Mouse (Mus musculus) bone marrow, adult 2 months (tissue): ENCODE results near the gene Alad. TPM values are rescaled to one million over a fixed set of nuclear protein-coding genes. Genes with fewer than 3 reads are reported as not detected.

Experiments used
- H3K27ac ChIP-seq: fragments of 200-500 bp; 2 replicates; pipeline ENCODE4 v1.5.1; 2012; ENCODE audit warnings: low read depth, mild to moderate bottlenecking, control low read depth, inconsistent platforms, low read length; ENCODE audit not compliant: control insufficient read depth, poor library complexity, insufficient read depth
- H3K4me1 ChIP-seq: fragments of 200-500 bp; 2 replicates; pipeline ENCODE4 v1.6.1; 2011; ENCODE audit warnings: low read length; ENCODE audit not compliant: control insufficient read depth, insufficient read depth
- H3K4me3 ChIP-seq: fragments of 200-500 bp; replicated peaks from 2 replicates; pipeline ENCODE3; 2011; ENCODE audit warnings: mild to moderate bottlenecking, low read depth, low read length, control low read depth; ENCODE audit not compliant: control insufficient read depth
- CTCF ChIP-seq: fragments of 200-500 bp; IDR thresholded peaks from 2 replicates; pipeline ENCODE4 v1.5.1; 2011; ENCODE audit warnings: low read length, control low read depth; ENCODE audit not compliant: control insufficient read depth, insufficient read depth
- POLR2A ChIP-seq: fragments of 200-500 bp; IDR thresholded peaks from 2 replicates; pipeline ENCODE4 v1.6.1; 2011; ENCODE audit warnings: low read depth, mild to moderate bottlenecking, control low read depth, low read length, borderline replicate concordance; ENCODE audit not compliant: control insufficient read depth
- WGBS: fragments of 180-500 bp; shearing (Covaris S2); methylation state at CpG from one replicate; pipeline ENCODE4 v1.1.7; 2018; 5-methylcytosine and 5-hydroxymethylcytosine counted together
- polyA plus RNA-seq: library from polyadenylated mRNA; stranded (reverse); fragments of >200 nt; gene quantifications from 2 replicates; pipeline ENCODE4 v1.2.4, GENCODE M21; 2011; ENCODE audit warnings: low replicate concordance; ENCODE audit not compliant: missing spikeins, insufficient read depth, insufficient read length

Gene Alad
- 321 and 356 TPM in 2 replicates for polyA plus RNA-seq

DNA sequence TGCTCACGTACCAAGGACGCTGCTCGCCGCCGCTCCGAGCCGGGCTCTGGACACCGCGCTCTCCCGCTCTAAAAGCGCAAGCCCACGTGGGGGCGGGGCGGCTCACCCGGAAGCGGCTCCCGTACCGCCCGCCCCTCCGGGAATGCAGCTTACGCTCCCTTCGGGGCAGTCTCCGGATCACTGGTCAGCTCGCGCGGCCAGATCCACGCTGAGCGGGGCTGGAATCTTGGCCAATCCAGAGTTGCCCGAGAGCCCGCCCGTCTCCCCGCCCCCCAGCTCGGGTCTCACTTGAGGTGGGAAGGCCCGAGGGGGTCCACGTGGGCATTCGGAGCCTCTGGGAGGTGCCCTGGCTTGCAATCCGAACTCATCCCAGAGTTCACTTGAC lies at the start of gene Alad:
TSS of gene Alad (minus strand) at position 70 of the 385 bp plus-strand sequence.
- WGBS = under 1% methylated on average over 37 of the region's 37 CpGs
- no peak for TF ChIP-seq CTCF
- TF ChIP-seq POLR2A = peak; percentile 72; the same call in 1 of the 2 replicates
- peak within 1 kb of the TSS; percentile 82 for H3K27ac ChIP-seq
- peaks cover 2% of the 10 kb centered on the region for H3K4me1 ChIP-seq
- H3K4me3 ChIP-seq = peak within 1 kb of the TSS; percentile 91

DNA sequence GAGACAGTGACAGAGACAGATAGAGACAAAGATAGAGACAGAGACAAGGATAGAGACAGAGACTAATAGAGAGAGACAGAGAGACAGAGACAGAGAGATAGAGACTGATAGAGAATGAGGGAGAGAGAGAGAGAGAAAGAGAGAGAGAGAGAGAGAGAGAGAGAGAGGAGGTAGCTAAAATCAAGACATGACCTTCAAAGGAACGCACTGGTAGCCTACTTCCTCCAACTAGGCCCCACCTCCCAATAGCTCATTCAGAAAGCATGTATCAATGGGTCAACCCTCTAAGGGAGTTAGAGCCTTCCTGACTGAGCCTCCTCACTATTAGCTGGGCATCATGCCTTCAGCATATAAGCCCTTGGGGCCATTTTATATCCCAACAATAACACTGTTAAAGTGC lies 48.6 kb upstream of the Alad start:
- TF ChIP-seq POLR2A = no peak
- Histone ChIP-seq H3K4me3 (no peak overlapping the region), H3K4me1 (no peaks in the 10 kb centered on the region), H3K27ac (no peak overlapping the region)
- 55% methylated on average over 1 of the region's 1 CpGs for WGBS

DNA sequence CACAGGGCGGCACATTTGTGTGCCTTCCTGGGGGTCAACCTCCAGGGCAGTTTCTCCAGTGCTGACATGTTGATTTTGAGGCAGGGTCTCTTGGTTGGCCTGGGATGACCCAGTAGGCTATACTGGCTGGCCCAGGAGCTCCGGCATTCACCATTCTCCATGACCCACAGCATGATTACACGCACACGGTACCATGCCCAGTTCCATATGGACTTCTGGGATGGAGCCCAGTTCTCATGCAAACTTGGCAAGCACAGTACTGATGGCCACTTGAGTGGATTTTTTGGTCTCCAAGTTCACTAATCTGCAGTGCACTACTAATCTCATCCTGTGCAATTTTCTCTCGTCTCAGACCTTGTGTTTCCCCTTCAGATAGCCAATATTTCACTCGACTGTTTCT lies 48.0 kb upstream of the Alad start:
- Histone ChIP-seq H3K27ac (no peak overlapping the region), H3K4me1 (no peaks in the 10 kb centered on the region), H3K4me3 (no peak overlapping the region)
- TF ChIP-seq POLR2A (no peak), CTCF (no peak)
- WGBS = 80% methylated on average over 6 of the region's 6 CpGs

DNA sequence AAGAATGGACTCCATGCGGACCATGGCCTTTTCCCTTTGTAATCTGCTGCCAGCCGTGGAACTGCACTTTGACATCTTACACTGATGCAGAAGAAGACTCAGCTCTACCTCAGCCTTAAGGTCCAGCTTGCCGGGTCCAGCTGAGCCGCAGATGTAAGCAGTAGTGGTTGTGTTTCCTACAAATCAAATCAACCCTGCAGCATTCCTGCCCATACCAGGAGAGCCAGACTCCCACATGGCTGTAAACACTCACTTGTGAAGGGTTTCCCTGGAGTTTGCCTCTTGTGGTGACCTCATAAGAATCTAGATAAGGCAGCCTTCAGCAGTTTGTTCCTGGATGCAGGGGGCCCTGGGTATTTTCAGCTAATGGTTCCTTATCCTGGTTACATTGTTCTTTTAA lies 46.8 kb upstream of the Alad start:
- no peak overlapping the region for H3K27ac ChIP-seq
- H3K4me3 ChIP-seq = no peak overlapping the region
- 87% methylated on average over 4 of the region's 4 CpGs for WGBS
- no peak for TF ChIP-seq CTCF
- TF ChIP-seq POLR2A = no peak
- no peaks in the 10 kb centered on the region for H3K4me1 ChIP-seq

DNA sequence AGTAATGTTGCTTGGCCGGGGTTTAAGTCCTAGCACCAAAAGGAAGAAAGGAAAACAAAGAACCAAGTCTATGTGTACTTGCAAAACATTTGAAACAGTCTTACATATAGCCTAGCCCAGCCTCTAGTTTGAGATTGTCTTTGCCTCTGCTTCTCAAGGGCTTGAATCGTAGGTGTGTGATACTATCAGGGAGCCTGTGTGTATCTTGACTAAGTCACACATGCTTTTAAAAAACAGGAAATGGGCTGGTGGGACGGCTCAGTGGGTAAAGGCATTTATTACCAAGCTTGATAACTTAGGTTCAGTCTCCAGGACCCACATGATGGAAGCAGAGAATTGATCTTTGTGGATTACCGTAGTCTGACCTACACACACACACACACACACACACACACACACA lies 42.3 kb upstream of the Alad start:
- WGBS = 36% methylated on average over 4 of the region's 4 CpGs
- no peak for TF ChIP-seq CTCF
- no peak for TF ChIP-seq POLR2A
- Histone ChIP-seq H3K4me3 (no peak overlapping the region), H3K27ac (no peak overlapping the region), H3K4me1 (no peaks in the 10 kb centered on the region)

- Histone ChIP-seq H3K4me3 (no peak overlapping the region), H3K27ac (no peak overlapping the region), H3K4me1 (no peaks in the 10 kb centered on the region)
- WGBS = 44% methylated on average over 3 of the region's 3 CpGs
- TF ChIP-seq CTCF (no peak), POLR2A (no peak)
Measured at GRCm38 (mm10) chr4:62561630-62562001, 41.9 kb upstream of the Alad start.

DNA sequence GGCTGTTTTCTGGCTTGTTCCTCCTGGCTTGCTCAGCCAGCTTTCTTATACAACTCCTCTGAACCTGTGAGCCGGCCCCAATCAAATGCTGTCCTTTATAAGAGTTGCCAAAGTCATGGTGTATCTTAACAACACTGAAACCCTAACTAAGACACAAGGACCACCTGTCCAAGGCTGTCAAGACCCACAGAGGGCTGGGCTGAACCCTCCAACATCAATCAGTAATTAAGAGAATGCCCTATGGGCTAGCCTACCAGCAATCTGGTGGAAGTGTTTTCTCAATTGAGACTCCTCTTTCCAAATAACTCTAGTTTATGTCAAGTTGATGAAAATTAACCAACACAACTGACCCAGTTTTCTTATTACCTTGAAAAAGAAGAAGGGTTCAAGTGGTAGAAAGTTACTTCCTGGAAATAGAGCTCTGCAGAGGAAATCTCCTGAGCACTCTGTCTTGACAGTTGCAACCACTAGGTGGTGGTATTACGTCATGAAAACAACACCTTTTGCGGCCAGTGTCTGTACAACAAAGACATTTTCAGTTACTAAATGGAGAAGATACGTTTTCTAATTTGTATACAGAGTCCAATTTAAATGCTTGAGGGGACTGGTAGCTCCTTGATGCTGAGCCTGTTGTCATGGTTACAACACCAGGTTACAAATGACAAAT lies 41.4 kb upstream of the Alad start:
- WGBS = 21% methylated on average over 4 of the region's 4 CpGs
- Histone ChIP-seq H3K4me1 (no peaks in the 10 kb centered on the region), H3K4me3 (no peak overlapping the region), H3K27ac (no peak overlapping the region)
- TF ChIP-seq POLR2A = no peak
- TF ChIP-seq CTCF = no peak

DNA sequence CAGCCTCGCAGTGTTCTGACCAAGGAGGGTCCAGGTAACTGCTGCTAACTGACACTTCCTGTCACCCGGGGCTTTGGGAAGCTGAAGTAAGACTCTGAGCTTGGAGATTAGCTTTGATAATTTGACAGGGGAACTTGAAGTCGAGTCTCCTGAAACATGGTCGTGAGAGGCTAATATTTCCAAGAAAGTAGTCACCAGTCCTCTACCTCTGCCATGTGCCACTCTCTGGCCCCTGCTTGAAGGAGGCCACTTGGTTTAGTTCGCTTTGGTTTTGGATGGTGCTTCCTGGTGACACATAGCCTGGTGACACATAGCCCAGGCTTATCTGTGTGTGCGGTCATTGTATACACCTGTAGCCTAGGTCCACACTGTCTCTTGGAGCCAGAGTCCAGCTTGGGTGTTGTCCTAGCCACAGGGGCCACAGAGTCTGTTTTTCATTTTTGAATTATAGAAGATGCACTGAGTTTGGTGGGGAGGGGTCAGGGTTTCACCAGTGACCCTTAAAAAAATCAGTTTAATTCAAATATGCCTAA lies 40.1 kb upstream of the Alad start, which contains the start of gene Rgs3:
TSS of gene Rgs3 (plus strand) at position 51 of the 533 bp plus-strand sequence.
- no peak for TF ChIP-seq POLR2A
- no peak for TF ChIP-seq CTCF
- H3K27ac ChIP-seq = no peak within 1 kb of the TSS
- no peak within 1 kb of the TSS for H3K4me3 ChIP-seq
- WGBS = 23% methylated on average over 6 of the region's 6 CpGs
- no peaks in the 10 kb centered on the region for H3K4me1 ChIP-seq

DNA sequence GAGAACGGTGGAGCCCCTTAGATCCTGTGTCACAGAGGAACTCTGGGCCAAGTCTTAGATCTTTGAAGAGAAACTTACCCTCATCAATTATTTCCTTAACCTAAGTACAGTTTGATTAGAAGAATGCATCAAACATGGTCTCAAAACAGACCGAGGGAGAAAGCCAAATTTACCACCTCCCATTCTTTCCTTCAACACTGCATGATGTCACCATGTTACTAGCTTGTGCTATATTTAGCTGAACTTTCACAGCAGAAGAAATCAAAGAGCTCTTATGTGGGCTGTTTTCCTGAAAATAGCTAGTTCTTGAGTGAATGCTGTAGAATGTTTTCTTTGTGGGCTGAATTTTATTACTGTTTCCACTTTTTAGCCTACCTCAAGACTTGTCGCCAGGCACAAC lies 37.7 kb upstream of the Alad start:
- Histone ChIP-seq H3K4me3 (no peak overlapping the region), H3K4me1 (no peaks in the 10 kb centered on the region), H3K27ac (no peak overlapping the region)
- TF ChIP-seq POLR2A (no peak), CTCF (no peak)
- 45% methylated on average over 3 of the region's 3 CpGs for WGBS
